Mouse (Mus musculus) megakaryocyte, embryonic 14.5 days (primary cell): ENCODE results near the gene Pfdn6. TPM values are rescaled to one million over a fixed set of nuclear protein-coding genes. Genes with fewer than 3 reads are reported as not detected.
"Not testable (repeated sequence)": the region's sequence is repeated elsewhere in the genome, so short reads cannot be mapped to it uniquely, and the experiment has no call there.

Experiments
- H3K27me3 ChIP-seq: replicated peaks from 2 replicates; pipeline ENCODE3; 2012; ENCODE audit warnings: inconsistent platforms
- H3K36me3 ChIP-seq: replicated peaks from 2 replicates; pipeline ENCODE3; 2012; ENCODE audit warnings: low read length, inconsistent platforms, mixed read lengths
- H3K4me1 ChIP-seq: 2 replicates; pipeline ENCODE4 v1.6.1; 2012; ENCODE audit warnings: inconsistent platforms
- H3K4me3 ChIP-seq: replicated peaks from 2 replicates; pipeline ENCODE3; 2012; ENCODE audit warnings: moderate library complexity, mild to moderate bottlenecking, inconsistent platforms
- H3K9me3 ChIP-seq: 2 replicates; pipeline ENCODE4 v1.6.1; 2012; ENCODE audit warnings: inconsistent platforms
- FLI1 ChIP-seq: IDR thresholded peaks from 2 replicates; pipeline ENCODE4 v1.6.1; 2012; ENCODE audit warnings: low read length, inconsistent platforms, mixed read lengths
- GATA1 ChIP-seq: IDR thresholded peaks from 3 replicates; pipeline ENCODE4 v1.6.1; 2012; ENCODE audit warnings: mixed read lengths, low read length, inconsistent platforms, borderline replicate concordance
- polyA plus RNA-seq: library from polyadenylated mRNA; stranded (reverse); fragments of >175 nt; gene quantifications from 2 replicates; pipeline ENCODE4 v1.2.3, GENCODE M21; 2012; ENCODE audit warnings: low replicate concordance; ENCODE audit not compliant: insufficient read depth

Gene Pfdn6
- polyA plus RNA-seq, 1 experiment: 269 TPM

GRCm38 (mm10) chr17:33909077-33909868, 30.9 kb downstream of the Pfdn6 start, which contains the start of gene Daxx:
Gene Daxx, plus strand, starts transcription at chr17:33909414.
- H3K27me3 ChIP-seq: no peaks in the 10 kb centered on the region
- no peaks in the 10 kb centered on the region for H3K9me3 ChIP-seq
- no peak for TF ChIP-seq GATA1
- peak; percentile 93; the same call in 1 of the 2 replicates for TF ChIP-seq FLI1
- peak within 1 kb of the TSS; percentile 92 for H3K4me3 ChIP-seq
- peaks cover 37% of the 10 kb centered on the region for H3K36me3 ChIP-seq
- H3K4me1 ChIP-seq: peaks cover 63% of the 10 kb centered on the region

- TF ChIP-seq GATA1 (no peak), FLI1 (no peak)
- H3K4me3 ChIP-seq: peak overlapping the region; percentile 92
- no peaks in the 10 kb centered on the region for H3K9me3 ChIP-seq
- H3K4me1 ChIP-seq: peaks cover 60% of the 10 kb centered on the region
- no peaks in the 10 kb centered on the region for H3K27me3 ChIP-seq
- peaks cover 30% of the 10 kb centered on the region for H3K36me3 ChIP-seq
Measured at GRCm38 (mm10) chr17:33908331-33909076, 31.6 kb downstream of the Pfdn6 start.

DNA sequence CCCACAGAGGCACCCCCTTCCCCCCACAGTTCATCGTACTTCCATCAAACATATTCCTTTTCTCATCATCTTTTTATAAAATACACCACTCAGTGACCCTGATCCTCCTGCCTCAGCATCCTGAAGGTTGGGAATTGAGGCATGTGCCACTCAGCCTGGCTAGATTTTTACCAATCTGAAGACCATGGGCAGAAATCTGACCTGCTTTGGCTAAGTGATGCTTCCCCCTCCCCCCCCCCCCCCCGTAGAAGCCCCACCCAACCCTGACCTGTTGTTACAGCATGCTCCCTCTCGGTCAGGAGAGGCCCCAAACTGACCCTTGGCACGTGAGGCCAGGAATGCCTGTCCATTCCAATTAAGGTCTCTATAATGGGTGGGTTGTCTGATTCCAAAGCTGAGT, 35.3 kb downstream of the Pfdn6 start, which contains the start of gene Platr17:
Platr17 (plus strand) TSS at position 301 of the 400 bp plus-strand sequence.
- not testable (repeated sequence) for H3K27me3 ChIP-seq, H3K9me3 ChIP-seq, H3K36me3 ChIP-seq, H3K4me3 ChIP-seq
- H3K4me1 ChIP-seq: peaks cover 44% of the 10 kb centered on the region

DNA sequence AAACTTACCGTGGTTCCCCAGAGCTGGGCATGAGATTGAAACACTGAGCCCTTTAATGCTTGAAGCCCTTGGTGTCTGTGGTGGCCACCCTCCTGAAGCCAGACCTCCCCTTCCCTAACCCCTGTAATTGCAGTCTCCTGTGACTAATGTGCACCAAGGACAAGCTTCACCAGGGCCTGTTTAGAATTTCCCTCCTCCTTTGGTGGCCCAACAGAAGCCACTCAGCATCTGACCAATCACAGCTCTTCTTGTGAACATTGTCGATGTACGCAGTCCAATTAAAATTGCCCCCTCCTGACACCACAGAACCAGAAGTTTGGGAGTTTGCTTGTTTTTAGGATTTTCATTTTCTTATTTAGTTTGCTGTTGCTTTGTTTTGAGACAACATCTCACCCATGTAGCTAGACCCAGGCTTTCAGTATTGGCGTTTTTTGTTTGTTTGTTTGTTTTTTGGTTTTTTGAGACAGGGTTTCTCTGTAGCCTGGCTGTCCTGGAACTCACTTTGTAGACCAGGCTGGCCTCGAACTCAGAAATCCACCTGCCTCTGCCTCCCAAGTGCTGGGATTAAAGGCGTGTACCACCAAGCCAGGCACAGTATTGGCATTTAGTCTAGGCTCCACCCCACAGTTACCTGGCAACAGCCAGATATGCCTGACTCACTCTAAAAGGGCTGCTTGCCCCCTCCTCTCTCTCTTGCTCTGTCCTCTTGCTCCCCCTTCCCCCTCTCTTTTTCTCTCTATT, 36.1 kb downstream of the Pfdn6 start:
- H3K36me3 ChIP-seq, H3K9me3 ChIP-seq, H3K4me3 ChIP-seq, H3K27me3 ChIP-seq: not testable (repeated sequence)
- peaks cover 45% of the 10 kb centered on the region for H3K4me1 ChIP-seq

- H3K36me3 ChIP-seq: no peaks in the 10 kb centered on the region
- H3K27me3 ChIP-seq: no peaks in the 10 kb centered on the region
- H3K4me1 ChIP-seq: peaks cover 37% of the 10 kb centered on the region
- no peak overlapping the region for H3K4me3 ChIP-seq
- H3K9me3 ChIP-seq: no peaks in the 10 kb centered on the region
- TF ChIP-seq FLI1: no peak
Measured at GRCm38 (mm10) chr17:33902491-33902890, 37.7 kb downstream of the Pfdn6 start.

DNA sequence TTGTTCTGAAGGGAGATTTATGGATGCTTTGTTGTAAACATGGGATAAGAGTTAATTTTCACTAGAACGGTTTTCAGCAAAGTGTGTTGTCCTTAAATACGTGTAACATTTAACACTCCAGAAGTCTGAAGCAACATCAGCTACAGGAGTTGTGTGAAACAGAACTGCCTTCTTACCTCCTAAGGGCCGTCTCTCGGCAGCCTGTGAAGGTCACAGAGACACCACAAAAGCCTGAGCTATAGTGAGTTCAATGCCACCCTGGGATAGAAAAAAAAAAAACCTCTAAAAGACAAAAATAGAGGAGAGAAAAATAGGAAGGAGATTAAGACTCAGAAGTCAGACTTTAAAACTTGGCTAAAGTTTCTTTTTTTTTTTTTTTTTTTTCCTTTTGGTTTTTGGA, 38.1 kb downstream of the Pfdn6 start:
- Histone ChIP-seq H3K36me3 (no peaks in the 10 kb centered on the region), H3K9me3 (no peaks in the 10 kb centered on the region), H3K4me3 (no peak overlapping the region), H3K4me1 (peaks cover 40% of the 10 kb centered on the region), H3K27me3 (no peaks in the 10 kb centered on the region)
- TF ChIP-seq GATA1: no peak
- no peak for TF ChIP-seq FLI1

DNA sequence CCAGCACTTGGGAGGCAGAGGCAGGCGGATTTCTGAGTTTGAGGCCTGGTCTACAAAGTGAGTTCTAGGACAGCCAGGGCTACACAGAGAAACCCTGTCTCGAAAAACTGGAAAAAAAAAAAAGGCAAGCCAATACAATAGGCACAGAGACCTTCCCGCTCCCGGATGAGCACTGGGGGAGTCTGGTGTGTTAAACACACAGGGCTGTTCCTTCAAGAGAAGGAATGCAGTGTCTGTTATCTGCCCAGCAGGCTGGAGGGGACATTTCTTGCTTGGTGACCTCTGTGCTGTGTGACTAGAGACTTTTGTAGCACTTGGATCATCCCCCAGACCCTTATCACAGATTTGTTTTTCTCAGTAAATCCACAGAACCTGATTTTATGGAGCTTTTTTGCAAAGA, 38.5 kb downstream of the Pfdn6 start:
- Histone ChIP-seq H3K4me3 (no peak overlapping the region), H3K27me3 (no peaks in the 10 kb centered on the region), H3K9me3 (no peaks in the 10 kb centered on the region), H3K36me3 (no peaks in the 10 kb centered on the region), H3K4me1 (peaks cover 37% of the 10 kb centered on the region)
- no peak for TF ChIP-seq GATA1
- no peak for TF ChIP-seq FLI1

- H3K4me3 ChIP-seq: no peak overlapping the region
- peaks cover 36% of the 10 kb centered on the region for H3K4me1 ChIP-seq
- no peaks in the 10 kb centered on the region for H3K36me3 ChIP-seq
- TF ChIP-seq GATA1: no peak
- TF ChIP-seq FLI1: no peak
- H3K9me3 ChIP-seq: no peaks in the 10 kb centered on the region
- no peaks in the 10 kb centered on the region for H3K27me3 ChIP-seq
Measured at GRCm38 (mm10) chr17:33900989-33901314, 39.2 kb downstream of the Pfdn6 start.

- TF ChIP-seq FLI1 (no peak), GATA1 (no peak)
- H3K27me3 ChIP-seq: no peaks in the 10 kb centered on the region
- H3K9me3 ChIP-seq: no peaks in the 10 kb centered on the region
- peaks cover 36% of the 10 kb centered on the region for H3K4me1 ChIP-seq
- H3K36me3 ChIP-seq: no peaks in the 10 kb centered on the region
- H3K4me3 ChIP-seq: no peak overlapping the region
Measured at GRCm38 (mm10) chr17:33900281-33900988, 39.7 kb downstream of the Pfdn6 start.
